ENCODE assay signal across 8 mouse cellular contexts in genomic region chr11:62538321-62539088, GRCm38 (mm10). TPM values are rescaled to one million over a fixed set of nuclear protein-coding genes. Genes with fewer than 3 reads are reported as not detected.
DNase-seq lines count a peak whose midpoint lies in the region; ATAC-seq and TF ChIP-seq lines count a peak whose summit lies in the region.

No protein-coding gene starts in this region.

- ATAC-seq in heart, embryonic 14.5 days (ENCODE audit: insufficient number of reproducible peaks, insufficient read depth, low FRiP score, low read depth), result peak; percentile 68
- peak; percentile 78 for ATAC-seq in kidney, postnatal 0 days (replicated peaks; ENCODE audit: low FRiP score, low read depth)
- peak; percentile 88 for ATAC-seq in neural tube, embryonic 15.5 days (ENCODE audit: low FRiP score)

- peak overlapping the region; percentile 85 for H3K4me2 ChIP-seq in heart, embryonic 14.5 days (ENCODE audit: low read length)
- H3K4me2 ChIP-seq in kidney, postnatal 0 days (ENCODE audit: low read length), result peak overlapping the region; percentile 97
- peak overlapping the region; percentile 73 for H3K4me2 ChIP-seq in neural tube, embryonic 15.5 days

- peaks cover 12% of the 10 kb centered on the region for H3K36me3 ChIP-seq in erythroblast, embryonic 14.5 days (ENCODE audit: control insufficient read depth)
- H3K36me3 ChIP-seq in heart, embryonic 14.5 days (ENCODE audit: control insufficient read depth, insufficient read depth, low read length), result no peaks in the 10 kb centered on the region
- no peaks in the 10 kb centered on the region for H3K36me3 ChIP-seq in kidney, postnatal 0 days (ENCODE audit: insufficient read depth, low read length)
- peaks cover 6% of the 10 kb centered on the region; the same call in 1 of the 2 replicates for H3K36me3 ChIP-seq in neural tube, embryonic 15.5 days

- DNase-seq in CD8-positive naive resting alpha-beta T cell, adult 2 months (ENCODE audit: low read depth in 2 of 2, low spot score in 2 of 2), result peak; percentile 30 to 32
- DNase-seq in kidney, postnatal 0 days (ENCODE audit: low spot score), result peak; percentile 56
- peak; percentile 70 for DNase-seq in lung, adult 2 months
- DNase-seq in thymus, adult 18-20 months, result peak; percentile 19 to 29

- under 1% methylated on average over 66 of the region's 73 CpGs for WGBS in heart, embryonic 14.5 days
- under 1% methylated on average over 65 of the region's 73 CpGs for WGBS in kidney, postnatal 0 days
- 1% methylated on average over 73 of the region's 73 CpGs for WGBS in lung, adult 2 months
- under 1% methylated on average over 52 of the region's 73 CpGs for WGBS in neural tube, embryonic 15.5 days

- H3K4me1 ChIP-seq in bone marrow macrophage, adult 2 months (ENCODE audit: control insufficient read depth, insufficient read depth, low read length), result peaks cover 18% of the 10 kb centered on the region
- H3K4me1 ChIP-seq in erythroblast, embryonic 14.5 days (ENCODE audit: control insufficient read depth), result peaks cover 19% of the 10 kb centered on the region
- peaks cover 7% of the 10 kb centered on the region in 2 experiments; a peak in 2 of 4 replicates for H3K4me1 ChIP-seq in heart, embryonic 14.5 days (ENCODE audit: control insufficient read depth in 2 of 2, insufficient read depth in 2 of 2, low read length in 2 of 2)
- no peaks in the 10 kb centered on the region for H3K4me1 ChIP-seq in kidney, postnatal 0 days (replicated peaks; ENCODE audit: insufficient read depth, low read length)
- H3K4me1 ChIP-seq in lung, adult 2 months (ENCODE audit: control insufficient read depth, insufficient read depth, low read length), result peaks cover 6% of the 10 kb centered on the region
- peaks cover 20% of the 10 kb centered on the region for H3K4me1 ChIP-seq in neural tube, embryonic 15.5 days

- H3K4me3 ChIP-seq in bone marrow macrophage, adult 2 months (ENCODE audit: insufficient read depth, low read length), result peak overlapping the region; percentile 83
- peak overlapping the region; percentile 84 for H3K4me3 ChIP-seq in erythroblast, embryonic 14.5 days (replicated peaks)
- peak overlapping the region; percentile 78 to 86 for H3K4me3 ChIP-seq in heart, embryonic 14.5 days (ENCODE audit: control insufficient read depth in 1 of 2, insufficient read depth in 1 of 2, low read depth in 1 of 2, low read length in 2 of 2)
- H3K4me3 ChIP-seq in kidney, postnatal 0 days (replicated peaks; ENCODE audit: low read depth, low read length), result peak overlapping the region; percentile 80
- peak overlapping the region; percentile 83 for H3K4me3 ChIP-seq in lung, adult 2 months (replicated peaks; ENCODE audit: extremely low read depth, low read depth, low read length)
- H3K4me3 ChIP-seq in neural tube, embryonic 15.5 days (replicated peaks), result peak overlapping the region; percentile 81

- TF ChIP-seq CTCF in bone marrow macrophage, adult 2 months (IDR thresholded peaks at IDR 0.05; ENCODE audit: low read depth, low read length), result no peak
- TF ChIP-seq CTCF in kidney, postnatal 0 days (IDR thresholded peaks at IDR 0.05; ENCODE audit: low read depth), result no peak
- no peak for TF ChIP-seq CTCF in lung, adult 2 months (IDR thresholded peaks at IDR 0.05; ENCODE audit: insufficient read depth, low read length)

- H3K9me3 ChIP-seq in erythroblast, embryonic 14.5 days (ENCODE audit: control insufficient read depth, low read length), result no peaks in the 10 kb centered on the region
- H3K9me3 ChIP-seq in heart, embryonic 14.5 days (ENCODE audit: control insufficient read depth, low read length), result no peaks in the 10 kb centered on the region
- no peaks in the 10 kb centered on the region for H3K9me3 ChIP-seq in kidney, postnatal 0 days (replicated peaks; ENCODE audit: low read length)
- no peaks in the 10 kb centered on the region for H3K9me3 ChIP-seq in neural tube, embryonic 15.5 days (replicated peaks)

- TF ChIP-seq POLR2A in bone marrow macrophage, adult 2 months (IDR thresholded peaks at IDR 0.05; ENCODE audit: borderline replicate concordance, low read depth, low read length), result no peak
- TF ChIP-seq POLR2A in lung, adult 2 months (IDR thresholded peaks at IDR 0.05; ENCODE audit: borderline replicate concordance, extremely low read depth, low read depth, low read length), result no peak

- peak overlapping the region; percentile 90 for H3K9ac ChIP-seq in heart, embryonic 14.5 days (ENCODE audit: low read length)
- peak overlapping the region; percentile 86 for H3K9ac ChIP-seq in kidney, postnatal 0 days (ENCODE audit: low read depth, low read length)
- H3K9ac ChIP-seq in neural tube, embryonic 15.5 days (replicated peaks), result peak overlapping the region; percentile 86

- H3K27me3 ChIP-seq in erythroblast, embryonic 14.5 days (ENCODE audit: control insufficient read depth), result peaks cover 51% of the 10 kb centered on the region
- 0 out of 2 replicates have a peak, but pooled peaks cover 4% of the 10 kb centered on the region for H3K27me3 ChIP-seq in heart, embryonic 14.5 days (ENCODE audit: control insufficient read depth, insufficient read depth, low read length)
- H3K27me3 ChIP-seq in kidney, postnatal 0 days (ENCODE audit: insufficient read depth, low read length), result no peaks in the 10 kb centered on the region
- no peaks in the 10 kb centered on the region for H3K27me3 ChIP-seq in neural tube, embryonic 15.5 days (replicated peaks)

- peak overlapping the region; percentile 23; the same call in 1 of the 2 replicates for H3K27ac ChIP-seq in bone marrow macrophage, adult 2 months (ENCODE audit: insufficient read depth, low read depth, low read length)
- H3K27ac ChIP-seq in heart, embryonic 14.5 days (replicated peaks in 1 of 2; ENCODE audit: control insufficient read depth in 1 of 2, insufficient read depth in 1 of 2, low read depth in 2 of 2, low read length in 2 of 2), result peak overlapping the region in 1 of 2 experiments; percentile 61; a peak in 2 of 4 replicates
- H3K27ac ChIP-seq in kidney, postnatal 0 days, result peak overlapping the region; percentile 72
- peak overlapping the region; percentile 84 for H3K27ac ChIP-seq in neural tube, embryonic 15.5 days (replicated peaks)

RNA-seq across cellular contexts. Expression of gene Cenpv, which starts 0.6 kb away (rescaled TPM):
- 6.2 and 8.5 TPM in 2 replicates for polyA plus RNA-seq in bone marrow macrophage, adult 2 months (2012; ENCODE audit: insufficient read depth, insufficient read length, missing spikeins)
- polyA plus RNA-seq in erythroblast, embryonic 14.5 days (2012), result 1.4 and 1.9 TPM in 2 replicates
- 29.8 and 37.7 TPM in 2 replicates for polyA plus RNA-seq in heart, embryonic 14.5 days (2014; fragmentation: Nextera tagmentation; extraction: Ambion mirVana)
- 17.1 and 17.6 TPM in 2 replicates for polyA plus RNA-seq in kidney, postnatal 0 days (2015; fragmentation: Nextera tagmentation; extraction: Ambion mirVana)
- 14.4 and 14.8 TPM in 2 replicates for polyA plus RNA-seq in lung, adult 2 months (2012; rRNA removed)
- polyA plus RNA-seq in neural tube, embryonic 15.5 days (2015; fragmentation: Nextera tagmentation; extraction: Ambion mirVana), result 40.1 and 51.3 TPM in 2 replicates

RNA-seq across cellular contexts. Expression of gene Ubb, which starts 12.5 kb away (rescaled TPM):
- 902 and 1,063 TPM in 2 replicates for polyA plus RNA-seq in bone marrow macrophage, adult 2 months (2012; ENCODE audit: insufficient read depth, insufficient read length, missing spikeins)
- 195 and 225 TPM in 2 replicates for polyA plus RNA-seq in erythroblast, embryonic 14.5 days (2012)
- 2,716 and 2,876 TPM in 2 replicates for polyA plus RNA-seq in heart, embryonic 14.5 days (2014; fragmentation: Nextera tagmentation; extraction: Ambion mirVana)
- 2,759 and 3,018 TPM in 2 replicates for polyA plus RNA-seq in kidney, postnatal 0 days (2015; fragmentation: Nextera tagmentation; extraction: Ambion mirVana)
- polyA plus RNA-seq in lung, adult 2 months (2012; rRNA removed), result 1,478 and 1,739 TPM in 2 replicates
- polyA plus RNA-seq in neural tube, embryonic 15.5 days (2015; fragmentation: Nextera tagmentation; extraction: Ambion mirVana), result 4,120 and 4,434 TPM in 2 replicates

RNA-seq across cellular contexts. Expression of gene Trpv2, which starts 35.8 kb away (rescaled TPM):
- 107 and 114 TPM in 2 replicates for polyA plus RNA-seq in bone marrow macrophage, adult 2 months (2012; ENCODE audit: insufficient read depth, insufficient read length, missing spikeins)
- 0.03 and 0.04 TPM in 2 replicates for polyA plus RNA-seq in erythroblast, embryonic 14.5 days (2012)
- polyA plus RNA-seq in heart, embryonic 14.5 days (2014; fragmentation: Nextera tagmentation; extraction: Ambion mirVana), result 3.7 and 4.2 TPM in 2 replicates
- 1.7 and 2.4 TPM in 2 replicates for polyA plus RNA-seq in kidney, postnatal 0 days (2015; fragmentation: Nextera tagmentation; extraction: Ambion mirVana)
- polyA plus RNA-seq in lung, adult 2 months (2012; rRNA removed), result 19.6 and 21.8 TPM in 2 replicates
- 32.3 and 32.9 TPM in 2 replicates for polyA plus RNA-seq in neural tube, embryonic 15.5 days (2015; fragmentation: Nextera tagmentation; extraction: Ambion mirVana)
